19 mouse cellular contexts compared by ENCODE assay signal in genomic region chr13:51437105-51438085, GRCm38 (mm10). TPM values are rescaled to one million over a fixed set of nuclear protein-coding genes. Genes with fewer than 3 reads are reported as not detected.
A peak's percentile ranks its signal among the peaks of the same experiment; 100 is the strongest.
DNase-seq lines count a peak whose midpoint lies in the region; ATAC-seq and TF ChIP-seq lines count a peak whose summit lies in the region.
"Had no signal": no experiment of that assay in that cellular context is flagged by ENCODE, and none has a peak within 500 bp of the region (broad histone marks: within the 10 kb centered on the region; RNA-seq: fewer than 3 reads in every experiment).

No protein-coding gene starts in this region.

- no peaks in the 10 kb centered on the region for H3K27me3 ChIP-seq in midbrain, embryonic 11.5 days (ENCODE audit: control insufficient read depth, insufficient read depth, low read length)
- no peaks in the 10 kb centered on the region for H3K27me3 ChIP-seq in midbrain, postnatal 0 days (ENCODE audit: insufficient read depth, low read length)
- no peaks in the 10 kb centered on the region for H3K27me3 ChIP-seq in forebrain, embryonic 13.5 days
- H3K27me3 ChIP-seq in hindbrain, embryonic 15.5 days = no peaks in the 10 kb centered on the region
- H3K27me3 ChIP-seq in neural tube, embryonic 14.5 days (ENCODE audit: control insufficient read depth, insufficient read depth, low read length) = no peaks in the 10 kb centered on the region
- H3K27me3 ChIP-seq: limb, embryonic 15.5 days; liver, embryonic 15.5 days; neural tube, embryonic 12.5 days had no signal

- no peaks in the 10 kb centered on the region; the same call in 1 of the 2 replicates for H3K4me1 ChIP-seq in midbrain, embryonic 11.5 days (ENCODE audit: control insufficient read depth, insufficient read depth, low read length)
- H3K4me1 ChIP-seq in midbrain, postnatal 0 days (ENCODE audit: insufficient read depth, low read length) = peaks cover 6% of the 10 kb centered on the region; the same call in 1 of the 2 replicates
- peaks cover 9% of the 10 kb centered on the region; the same call in 1 of the 2 replicates for H3K4me1 ChIP-seq in forebrain, embryonic 13.5 days
- H3K4me1 ChIP-seq in hindbrain, embryonic 15.5 days (replicated peaks) = peaks cover 6% of the 10 kb centered on the region
- no peaks in the 10 kb centered on the region for H3K4me1 ChIP-seq in neural tube, embryonic 14.5 days (ENCODE audit: control insufficient read depth, insufficient read depth, low read length)
- H3K4me1 ChIP-seq: limb, embryonic 15.5 days; liver, embryonic 15.5 days had no signal

- ATAC-seq in midbrain, embryonic 11.5 days (ENCODE audit: low FRiP score) = peak; percentile 68; the same call in 1 of the 2 replicates
- no peak for ATAC-seq in midbrain, postnatal 0 days (ENCODE audit: low FRiP score)
- peak; percentile 38; the same call in 1 of the 2 replicates for ATAC-seq in forebrain, embryonic 13.5 days
- ATAC-seq in hindbrain, embryonic 15.5 days (ENCODE audit: low FRiP score, low read depth) = peak; percentile 32
- peak; percentile 47; the same call in 1 of the 2 replicates for ATAC-seq in neural tube, embryonic 14.5 days (ENCODE audit: low read depth)
- ATAC-seq: intestine, embryonic 16.5 days had no signal

- H3K27ac ChIP-seq in midbrain, embryonic 11.5 days (ENCODE audit: low read depth, low read length) = no peak overlapping the region
- H3K27ac ChIP-seq in midbrain, postnatal 0 days (ENCODE audit: low read depth, low read length) = no peak overlapping the region
- peak overlapping the region; percentile 49; the same call in 1 of the 2 replicates for H3K27ac ChIP-seq in forebrain, embryonic 13.5 days
- H3K27ac ChIP-seq in hindbrain, embryonic 15.5 days (replicated peaks) = 0 out of 2 replicates have a peak overlapping the region, but pooled peaks have one; percentile 39
- no peak overlapping the region for H3K27ac ChIP-seq in neural tube, embryonic 14.5 days (ENCODE audit: low read depth, low read length)
- H3K27ac ChIP-seq: heart, adult 2 months; limb, embryonic 15.5 days; liver, embryonic 15.5 days; neural tube, embryonic 12.5 days; stomach, postnatal 0 days had no signal

- H3K4me2 ChIP-seq in midbrain, embryonic 11.5 days = no peak overlapping the region
- H3K4me2 ChIP-seq in midbrain, postnatal 0 days (ENCODE audit: low read depth, low read length, poor library complexity, severe bottlenecking) = no peak overlapping the region
- no peak overlapping the region for H3K4me2 ChIP-seq in forebrain, embryonic 13.5 days
- no peak overlapping the region for H3K4me2 ChIP-seq in hindbrain, embryonic 15.5 days
- H3K4me2 ChIP-seq in neural tube, embryonic 14.5 days (ENCODE audit: low read depth, low read length) = no peak overlapping the region
- H3K4me2 ChIP-seq: limb, embryonic 15.5 days; liver, embryonic 15.5 days; neural tube, embryonic 12.5 days had no signal

- WGBS in midbrain, embryonic 11.5 days = 73% methylated on average over 14 of the region's 14 CpGs
- WGBS in midbrain, postnatal 0 days = 34% methylated on average over 14 of the region's 14 CpGs
- WGBS in forebrain, embryonic 13.5 days = 37% methylated on average over 14 of the region's 14 CpGs
- 47% methylated on average over 14 of the region's 14 CpGs for WGBS in hindbrain, embryonic 15.5 days
- WGBS in neural tube, embryonic 14.5 days = 52% methylated on average over 14 of the region's 14 CpGs

- TF ChIP-seq CTCF in midbrain, postnatal 0 days (IDR thresholded peaks at IDR 0.05) = no peak

- H3K9me3 ChIP-seq in midbrain, embryonic 11.5 days (ENCODE audit: control insufficient read depth, low read length) = no peaks in the 10 kb centered on the region
- no peaks in the 10 kb centered on the region for H3K9me3 ChIP-seq in midbrain, postnatal 0 days (ENCODE audit: low read length)
- H3K9me3 ChIP-seq in forebrain, embryonic 13.5 days (replicated peaks) = no peaks in the 10 kb centered on the region
- H3K9me3 ChIP-seq in hindbrain, embryonic 15.5 days = no peaks in the 10 kb centered on the region
- H3K9me3 ChIP-seq in neural tube, embryonic 14.5 days (ENCODE audit: control insufficient read depth, low read length) = no peaks in the 10 kb centered on the region
- H3K9me3 ChIP-seq: limb, embryonic 15.5 days; liver, embryonic 15.5 days; neural tube, embryonic 12.5 days had no signal

- no peak overlapping the region for H3K9ac ChIP-seq in midbrain, embryonic 11.5 days (ENCODE audit: low read length)
- H3K9ac ChIP-seq in midbrain, postnatal 0 days (replicated peaks; ENCODE audit: low read length, poor library complexity, severe bottlenecking) = no peak overlapping the region
- H3K9ac ChIP-seq in forebrain, embryonic 13.5 days = no peak overlapping the region
- no peak overlapping the region for H3K9ac ChIP-seq in hindbrain, embryonic 15.5 days
- H3K9ac ChIP-seq in neural tube, embryonic 14.5 days (replicated peaks; ENCODE audit: low read depth, low read length) = no peak overlapping the region
- H3K9ac ChIP-seq: limb, embryonic 15.5 days; liver, embryonic 15.5 days; neural tube, embryonic 12.5 days had no signal

- no peak overlapping the region for H3K4me3 ChIP-seq in midbrain, embryonic 11.5 days (ENCODE audit: low read depth, low read length)
- H3K4me3 ChIP-seq in midbrain, postnatal 0 days (ENCODE audit: low read depth, low read length) = no peak overlapping the region
- no peak overlapping the region for H3K4me3 ChIP-seq in forebrain, embryonic 13.5 days
- no peak overlapping the region for H3K4me3 ChIP-seq in hindbrain, embryonic 15.5 days
- H3K4me3 ChIP-seq in neural tube, embryonic 14.5 days (ENCODE audit: low read depth, low read length) = no peak overlapping the region
- H3K4me3 ChIP-seq: heart, adult 2 months; limb, embryonic 15.5 days; liver, embryonic 15.5 days; neural tube, embryonic 12.5 days had no signal

- H3K36me3 ChIP-seq in midbrain, embryonic 11.5 days (ENCODE audit: control insufficient read depth, insufficient read depth, low read length) = no peaks in the 10 kb centered on the region
- H3K36me3 ChIP-seq in midbrain, postnatal 0 days (ENCODE audit: insufficient read depth, low read length) = 0 out of 2 replicates have a peak, but pooled peaks cover 4% of the 10 kb centered on the region
- H3K36me3 ChIP-seq in forebrain, embryonic 13.5 days (ENCODE audit: poor library complexity, severe bottlenecking) = peaks cover 5% of the 10 kb centered on the region
- H3K36me3 ChIP-seq in hindbrain, embryonic 15.5 days = no peaks in the 10 kb centered on the region
- H3K36me3 ChIP-seq in neural tube, embryonic 14.5 days (ENCODE audit: control insufficient read depth, insufficient read depth, low read length) = no peaks in the 10 kb centered on the region
- H3K36me3 ChIP-seq: limb, embryonic 15.5 days; liver, embryonic 15.5 days; neural tube, embryonic 12.5 days had no signal

- no peak for DNase-seq in midbrain, embryonic 11.5 days (ENCODE audit: low spot score, missing footprints)
- DNase-seq in midbrain, postnatal 0 days (ENCODE audit: low spot score) = no peak
- DNase-seq in left cerebral cortex, adult 11 months (ENCODE audit: low spot score) = no peak
- DNase-seq in retina, postnatal 1 day = no peak
- DNase-seq: B cell, adult 2 months; cerebellum, adult 8-10 months; gastrocnemius, postnatal 25 days; heart, adult 2 months; heart, postnatal 36 days; right cerebral cortex, postnatal 4 days had no signal

RNA-seq across cellular contexts. Expression of gene S1pr3, which starts 29.0 kb away (rescaled TPM):
- 41.2 and 41.6 TPM in 2 replicates for polyA plus RNA-seq in midbrain, embryonic 11.5 days (2014; fragmentation: Nextera tagmentation; extraction: Ambion mirVana)
- 9.5 and 9.6 TPM in 2 replicates for total RNA-seq in midbrain, postnatal 0 days (2014; rRNA removed)
- polyA plus RNA-seq in midbrain, postnatal 0 days (2015; fragmentation: Nextera tagmentation; extraction: Ambion mirVana) = 7.0 and 7.3 TPM in 2 replicates
- 8.5 and 9.2 TPM in 2 replicates for polyA plus RNA-seq in forebrain, embryonic 13.5 days (2015; fragmentation: Nextera tagmentation; extraction: Ambion mirVana)
- 15.3 and 15.9 TPM in 2 replicates for polyA plus RNA-seq in hindbrain, embryonic 15.5 days (2015; fragmentation: Nextera tagmentation; extraction: Ambion mirVana)
- 5.9 and 12.8 TPM in 2 replicates for polyA plus RNA-seq in neural tube, embryonic 14.5 days (2014; fragmentation: Nextera tagmentation; extraction: Ambion mirVana)
- total RNA-seq: monocyte, adult 5-6 weeks had no signal

Comparison
In these comparisons a context has a peak if more than half of its experiments do, and no peak if none do; other contexts are left out.
1. H3K27ac ChIP-seq: peak in forebrain, embryonic 13.5 days (single experiment) and hindbrain, embryonic 15.5 days (single experiment); none in midbrain, embryonic 11.5 days (single experiment), midbrain, postnatal 0 days (single experiment) and neural tube, embryonic 14.5 days (single experiment).